Mouse (Mus musculus) embryo, embryonic 11.5 days (tissue): ENCODE data around the gene Ptpn14.
A peak's percentile ranks its signal among the peaks of the same experiment; 100 is the strongest.

Experiments
- DNase-seq: peaks from one replicate; pipeline ENCODE4 v3.0.0-alpha.2; 2012; ENCODE audit warnings: low read depth, low spot score

Gene Ptpn14

GRCm38 (mm10) chr1:189864846-189865560, 136.9 kb downstream of the Ptpn14 start:
- no peak for DNase-seq

- no peak for DNase-seq
Observed at GRCm38 (mm10) chr1:189866621-189867020, 138.6 kb downstream of the Ptpn14 start.

GRCm38 (mm10) chr1:189867034-189867433, 139.0 kb downstream of the Ptpn14 start:
- DNase-seq, result no peak

GRCm38 (mm10) chr1:189867497-189867896, 139.4 kb downstream of the Ptpn14 start:
- DNase-seq, result no peak

GRCm38 (mm10) chr1:189868036-189868435, 140.0 kb downstream of the Ptpn14 start:
- DNase-seq, result no peak

GRCm38 (mm10) chr1:189869651-189870270, 141.7 kb downstream of the Ptpn14 start:
- no peak for DNase-seq

GRCm38 (mm10) chr1:189870539-189870938, 142.5 kb downstream of the Ptpn14 start:
- DNase-seq, result no peak

GRCm38 (mm10) chr1:189871625-189872024, 143.6 kb downstream of the Ptpn14 start:
- no peak for DNase-seq

- no peak for DNase-seq
Observed at GRCm38 (mm10) chr1:189872050-189872449, 144.0 kb downstream of the Ptpn14 start.

- DNase-seq, result no peak
Observed at GRCm38 (mm10) chr1:189873591-189873990, 145.5 kb downstream of the Ptpn14 start.

GRCm38 (mm10) chr1:189875439-189875861, 147.4 kb downstream of the Ptpn14 start:
- no peak for DNase-seq

GRCm38 (mm10) chr1:189876162-189876561, 148.1 kb downstream of the Ptpn14 start:
- no peak for DNase-seq

- no peak for DNase-seq
Observed at GRCm38 (mm10) chr1:189879212-189879611, 151.1 kb downstream of the Ptpn14 start.

- no peak for DNase-seq
Observed at GRCm38 (mm10) chr1:189879965-189880364, 151.9 kb downstream of the Ptpn14 start.

GRCm38 (mm10) chr1:189880745-189881144, 152.7 kb downstream of the Ptpn14 start:
- no peak for DNase-seq

- peak; percentile 22 for DNase-seq
Observed at GRCm38 (mm10) chr1:189882886-189883285, 154.8 kb downstream of the Ptpn14 start.

- DNase-seq, result peak; percentile 23
Observed at GRCm38 (mm10) chr1:189883531-189884170, 155.6 kb downstream of the Ptpn14 start.

GRCm38 (mm10) chr1:189884951-189885350, 156.9 kb downstream of the Ptpn14 start:
- DNase-seq, result no peak

- DNase-seq, result no peak
Observed at GRCm38 (mm10) chr1:189885975-189886374, 157.9 kb downstream of the Ptpn14 start.

GRCm38 (mm10) chr1:189887518-189887917, 159.4 kb downstream of the Ptpn14 start:
- DNase-seq, result peak; percentile 56

- DNase-seq, result no peak
Observed at GRCm38 (mm10) chr1:189888749-189889148, 160.7 kb downstream of the Ptpn14 start.

GRCm38 (mm10) chr1:189894191-189894590, 166.1 kb downstream of the Ptpn14 start:
- DNase-seq, result no peak

- DNase-seq, result no peak
Observed at GRCm38 (mm10) chr1:189897861-189898260, 169.8 kb downstream of the Ptpn14 start.
